Mouse (Mus musculus) midbrain, embryonic 12.5 days (tissue): ENCODE data around the gene Grm8. TPM values are rescaled to one million over a fixed set of nuclear protein-coding genes. Genes with fewer than 3 reads are reported as not detected.

Experiments used
- ATAC-seq: fragments of 200-750 bp; cut with Nextera tagmentation; 2 replicates; pipeline ENCODE4 v1.8.0; 2017; ENCODE audit warnings: low read depth, moderate TSS enrichment, moderate library complexity; ENCODE audit not compliant: low FRiP score
- H3K27ac ChIP-seq: fragments of 300-500 bp; sonication (generic); replicated peaks from 2 replicates; pipeline ENCODE4 v1.5.1; 2016; ENCODE audit warnings: mild to moderate bottlenecking
- H3K27me3 ChIP-seq: fragments of 300-500 bp; sonication (generic); 2 replicates; pipeline ENCODE4 v1.6.1; 2016; ENCODE audit warnings: mild to moderate bottlenecking
- H3K36me3 ChIP-seq: fragments of 300-500 bp; sonication (generic); 2 replicates; pipeline ENCODE4 v1.6.1; 2016
- H3K4me1 ChIP-seq: fragments of 300-500 bp; sonication (generic); 2 replicates; pipeline ENCODE4 v1.6.1; 2016
- H3K4me2 ChIP-seq: fragments of 300-500 bp; sonication (generic); replicated peaks from 2 replicates; pipeline ENCODE4 v1.6.1; 2016; ENCODE audit warnings: mild to moderate bottlenecking, moderate library complexity
- H3K4me3 ChIP-seq: fragments of 300-500 bp; sonication (generic); 2 replicates; pipeline ENCODE4 v1.5.1; 2016; ENCODE audit warnings: mild to moderate bottlenecking
- H3K9ac ChIP-seq: fragments of 300-500 bp; sonication (generic); replicated peaks from 2 replicates; pipeline ENCODE4 v1.6.1; 2016; ENCODE audit warnings: mild to moderate bottlenecking, moderate library complexity
- H3K9me3 ChIP-seq: fragments of 300-500 bp; sonication (generic); 2 replicates; pipeline ENCODE4 v1.6.1; 2016; ENCODE audit warnings: mild to moderate bottlenecking
- whole genome bisulfite sequencing: fragments of 180-500 bp; shearing (Covaris S2); methylation state at CpG from one replicate; pipeline ENCODE4 v1.1.7; 2016; 5-methylcytosine and 5-hydroxymethylcytosine counted together
- polyA plus RNA-seq: library from polyadenylated mRNA; unstranded; fragments of >200 nt; fragmentation: Nextera tagmentation; extraction: Ambion mirVana; gene quantifications from 2 replicates; pipeline ENCODE4 v1.2.1, GENCODE M21; 2016

Gene Grm8
- polyA plus RNA-seq, 1 experiment from 2014 or later = 6.4 TPM

DNA sequence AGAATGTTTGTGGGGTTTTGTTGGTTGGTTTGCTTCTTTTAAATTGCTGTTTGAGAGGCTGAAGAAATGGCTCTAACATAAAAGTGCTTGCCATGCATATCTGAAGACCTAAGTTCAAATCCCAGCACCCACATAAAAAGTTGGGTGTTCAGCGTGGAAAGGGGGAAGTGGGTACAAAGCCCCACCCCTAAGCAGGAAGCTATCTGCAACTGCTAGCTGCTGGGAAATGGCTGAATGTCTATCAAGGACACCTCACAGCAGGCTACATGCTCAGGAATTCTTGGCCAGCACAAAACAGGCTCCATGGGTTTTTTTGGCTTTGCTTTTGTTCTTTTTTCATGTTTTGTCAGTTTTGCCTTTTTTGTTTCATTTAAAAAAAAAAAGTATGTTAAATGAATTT is 20.1 kb downstream of the Grm8 start:
- Histone ChIP-seq H3K9ac (no peak overlapping the region), H3K27ac (no peak overlapping the region), H3K4me1 (no peaks in the 10 kb centered on the region), H3K4me3 (no peak overlapping the region), H3K4me2 (no peak overlapping the region), H3K27me3 (no peaks in the 10 kb centered on the region), H3K9me3 (no peaks in the 10 kb centered on the region), H3K36me3 (no peaks in the 10 kb centered on the region)
- no peak for ATAC-seq
- 81% methylated on average over 1 of the region's 1 CpGs for WGBS

DNA sequence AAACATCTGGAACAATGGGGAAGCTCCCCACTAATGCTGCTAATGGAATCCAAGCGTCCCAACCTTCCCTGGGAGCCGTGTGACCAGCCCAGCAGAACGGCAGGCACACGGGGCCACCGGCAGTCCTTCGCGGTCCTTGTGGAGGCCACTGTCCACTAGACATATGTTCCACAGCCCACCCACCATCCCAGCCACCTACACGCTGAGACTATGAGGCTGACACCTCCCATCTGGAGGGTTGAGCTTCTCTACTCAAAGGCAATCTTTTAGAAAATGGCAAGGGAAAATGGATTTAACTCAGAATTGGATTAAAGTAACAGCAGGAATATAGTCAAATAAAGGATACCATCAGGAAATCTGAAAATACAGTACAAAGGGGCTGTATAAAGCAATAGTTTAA is 23.4 kb downstream of the Grm8 start:
- Histone ChIP-seq H3K4me2 (no peak overlapping the region), H3K36me3 (no peaks in the 10 kb centered on the region), H3K27ac (no peak overlapping the region), H3K27me3 (no peaks in the 10 kb centered on the region), H3K4me3 (no peak overlapping the region), H3K4me1 (no peaks in the 10 kb centered on the region), H3K9ac (no peak overlapping the region), H3K9me3 (no peaks in the 10 kb centered on the region)
- WGBS = 84% methylated on average over 8 of the region's 8 CpGs
- ATAC-seq = no peak

GRCm38 (mm10) chr6:28102608-28103316 is 32.2 kb downstream of the Grm8 start:
- WGBS = 65% methylated on average over 9 of the region's 9 CpGs
- Histone ChIP-seq H3K36me3 (no peaks in the 10 kb centered on the region), H3K9me3 (no peaks in the 10 kb centered on the region), H3K4me1 (no peaks in the 10 kb centered on the region), H3K4me3 (no peak overlapping the region), H3K27ac (no peak overlapping the region), H3K4me2 (no peak overlapping the region), H3K9ac (no peak overlapping the region), H3K27me3 (no peaks in the 10 kb centered on the region)
- ATAC-seq = no peak

GRCm38 (mm10) chr6:28100001-28100400 is 35.0 kb downstream of the Grm8 start:
- 88% methylated on average over 3 of the region's 3 CpGs for WGBS
- Histone ChIP-seq H3K4me3 (no peak overlapping the region), H3K9me3 (no peaks in the 10 kb centered on the region), H3K27me3 (no peaks in the 10 kb centered on the region), H3K9ac (no peak overlapping the region), H3K4me1 (no peaks in the 10 kb centered on the region), H3K27ac (no peak overlapping the region), H3K36me3 (no peaks in the 10 kb centered on the region), H3K4me2 (no peak overlapping the region)
- no peak for ATAC-seq

DNA sequence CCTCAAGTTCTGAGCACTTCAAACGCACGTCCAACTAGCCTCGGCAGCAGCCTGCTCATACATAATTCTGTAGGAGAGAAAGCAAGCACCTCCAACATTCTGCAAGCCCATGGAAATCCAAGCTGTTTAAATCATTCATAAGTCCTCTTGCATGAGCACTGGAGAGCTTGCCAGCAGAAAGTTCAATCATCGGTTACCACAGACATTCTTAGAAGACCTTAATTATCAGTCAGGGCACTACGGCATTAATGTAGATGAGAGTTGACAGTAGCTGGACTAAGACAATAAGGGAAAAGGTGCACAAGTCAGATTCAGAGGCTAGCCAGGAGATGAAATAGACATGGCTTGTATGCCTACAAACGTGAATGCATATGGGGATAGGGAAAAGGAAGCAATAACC is 42.5 kb downstream of the Grm8 start:
- Histone ChIP-seq H3K9ac (no peak overlapping the region), H3K36me3 (no peaks in the 10 kb centered on the region), H3K27ac (no peak overlapping the region), H3K27me3 (no peaks in the 10 kb centered on the region), H3K4me2 (no peak overlapping the region), H3K4me3 (no peak overlapping the region), H3K4me1 (no peaks in the 10 kb centered on the region), H3K9me3 (no peaks in the 10 kb centered on the region)
- ATAC-seq = no peak
- 87% methylated on average over 6 of the region's 6 CpGs for WGBS

DNA sequence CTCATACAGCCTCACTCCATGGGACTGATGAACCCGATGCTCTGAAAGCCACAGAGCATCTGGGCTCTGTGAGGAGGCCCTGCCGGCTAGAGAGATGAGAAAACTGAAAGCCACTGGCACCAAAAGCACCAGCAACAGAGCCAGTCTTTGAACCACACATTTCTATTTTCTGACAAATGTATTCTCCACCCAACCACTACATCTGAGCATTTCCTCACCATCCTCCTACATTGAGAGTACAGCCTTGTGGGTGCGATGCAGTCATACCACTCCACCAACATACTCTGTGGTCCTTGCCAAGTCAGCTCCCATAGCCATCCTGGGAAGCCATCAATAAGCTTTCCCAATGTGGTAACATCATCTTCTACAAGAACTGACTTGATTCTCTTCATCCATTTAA is 43.1 kb downstream of the Grm8 start:
- no peak for ATAC-seq
- WGBS = 92% methylated on average over 3 of the region's 3 CpGs

DNA sequence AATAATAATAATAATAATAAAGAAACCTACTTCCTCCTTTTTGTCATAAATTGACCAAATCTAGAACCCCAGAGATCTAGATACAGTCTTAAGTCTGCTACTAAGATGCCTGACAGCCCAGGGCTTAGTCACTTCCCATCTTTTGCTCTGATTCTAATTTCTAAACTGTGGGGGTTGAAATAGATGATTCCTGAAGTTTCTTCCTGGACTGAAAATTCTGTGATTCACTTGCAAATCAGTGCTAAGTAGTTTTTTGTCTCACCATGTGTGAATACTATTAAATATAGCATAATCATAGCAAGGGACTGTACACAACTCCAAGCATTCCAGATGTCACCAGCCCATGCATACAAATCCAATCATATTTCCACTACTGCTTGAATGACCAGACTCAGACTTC is 44.0 kb downstream of the Grm8 start:
- Histone ChIP-seq H3K9me3 (no peaks in the 10 kb centered on the region), H3K27me3 (no peaks in the 10 kb centered on the region), H3K4me3 (no peak overlapping the region), H3K9ac (no peak overlapping the region), H3K36me3 (no peaks in the 10 kb centered on the region), H3K27ac (no peak overlapping the region), H3K4me2 (no peak overlapping the region), H3K4me1 (no peaks in the 10 kb centered on the region)
- no peak for ATAC-seq

More for the DNA sequence above, 43.1 kb downstream of the Grm8 start:
- no peak overlapping the region for H3K4me3 ChIP-seq
- no peak overlapping the region for H3K4me2 ChIP-seq
- H3K36me3 ChIP-seq = no peaks in the 10 kb centered on the region
- no peaks in the 10 kb centered on the region for H3K4me1 ChIP-seq
- H3K9ac ChIP-seq = no peak overlapping the region
- H3K27ac ChIP-seq = no peak overlapping the region
- no peaks in the 10 kb centered on the region for H3K9me3 ChIP-seq
- H3K27me3 ChIP-seq = no peaks in the 10 kb centered on the region

- ATAC-seq = no peak
- H3K27me3 ChIP-seq = no peaks in the 10 kb centered on the region
- no peak overlapping the region for H3K27ac ChIP-seq
- H3K4me2 ChIP-seq = no peak overlapping the region
- no peaks in the 10 kb centered on the region for H3K36me3 ChIP-seq
- H3K4me1 ChIP-seq = 0 out of 2 replicates have a peak, but pooled peaks cover 2% of the 10 kb centered on the region
- H3K9ac ChIP-seq = no peak overlapping the region
- WGBS = 89% methylated on average over 3 of the region's 3 CpGs
- H3K4me3 ChIP-seq = no peak overlapping the region
- no peaks in the 10 kb centered on the region for H3K9me3 ChIP-seq
These were observed 59.4 kb downstream of the Grm8 start for GRCm38 (mm10) chr6:28075534-28075933.

DNA sequence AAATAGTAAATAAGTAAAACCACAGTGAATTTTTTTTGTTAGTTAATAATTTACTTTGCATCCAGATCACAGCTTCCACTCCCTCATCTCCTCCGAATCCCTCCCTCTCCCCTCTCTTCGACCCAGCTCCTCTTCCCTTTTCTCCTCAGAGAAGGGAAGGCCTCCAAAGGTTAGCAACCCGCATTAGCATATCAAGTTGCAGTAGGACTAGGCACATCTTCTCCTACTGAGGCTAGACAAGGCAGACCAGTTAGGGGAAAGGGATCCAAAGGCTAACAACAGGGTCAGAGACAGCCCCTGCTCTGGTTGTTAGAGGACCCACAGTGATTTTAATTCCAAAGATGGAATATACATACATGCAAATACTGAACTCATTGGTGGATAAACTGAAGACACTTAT is 60.5 kb downstream of the Grm8 start:
- H3K4me1 ChIP-seq = 0 out of 2 replicates have a peak, but pooled peaks cover 2% of the 10 kb centered on the region
- H3K27ac ChIP-seq = no peak overlapping the region
- H3K4me2 ChIP-seq = no peak overlapping the region
- no peak for ATAC-seq
- H3K4me3 ChIP-seq = no peak overlapping the region
- H3K27me3 ChIP-seq = no peaks in the 10 kb centered on the region
- no peak overlapping the region for H3K9ac ChIP-seq
- H3K36me3 ChIP-seq = no peaks in the 10 kb centered on the region
- WGBS = 59% methylated on average over 3 of the region's 3 CpGs
- H3K9me3 ChIP-seq = no peaks in the 10 kb centered on the region

- no peak overlapping the region for H3K27ac ChIP-seq
- no peak overlapping the region for H3K4me3 ChIP-seq
- H3K27me3 ChIP-seq = no peaks in the 10 kb centered on the region
- no peaks in the 10 kb centered on the region for H3K4me1 ChIP-seq
- no peak for ATAC-seq
- WGBS = 71% methylated on average over 2 of the region's 2 CpGs
- H3K9me3 ChIP-seq = no peaks in the 10 kb centered on the region
- no peaks in the 10 kb centered on the region for H3K36me3 ChIP-seq
- no peak overlapping the region for H3K9ac ChIP-seq
- H3K4me2 ChIP-seq = no peak overlapping the region
These were observed 83.0 kb downstream of the Grm8 start for GRCm38 (mm10) chr6:28051966-28052365.

GRCm38 (mm10) chr6:28042339-28042738 is 92.6 kb downstream of the Grm8 start:
- Histone ChIP-seq H3K4me3 (no peak overlapping the region), H3K4me1 (no peaks in the 10 kb centered on the region), H3K27me3 (no peaks in the 10 kb centered on the region), H3K27ac (no peak overlapping the region), H3K36me3 (no peaks in the 10 kb centered on the region), H3K9me3 (no peaks in the 10 kb centered on the region), H3K4me2 (no peak overlapping the region), H3K9ac (no peak overlapping the region)
- ATAC-seq = no peak
- WGBS = 84% methylated on average over 3 of the region's 3 CpGs

DNA sequence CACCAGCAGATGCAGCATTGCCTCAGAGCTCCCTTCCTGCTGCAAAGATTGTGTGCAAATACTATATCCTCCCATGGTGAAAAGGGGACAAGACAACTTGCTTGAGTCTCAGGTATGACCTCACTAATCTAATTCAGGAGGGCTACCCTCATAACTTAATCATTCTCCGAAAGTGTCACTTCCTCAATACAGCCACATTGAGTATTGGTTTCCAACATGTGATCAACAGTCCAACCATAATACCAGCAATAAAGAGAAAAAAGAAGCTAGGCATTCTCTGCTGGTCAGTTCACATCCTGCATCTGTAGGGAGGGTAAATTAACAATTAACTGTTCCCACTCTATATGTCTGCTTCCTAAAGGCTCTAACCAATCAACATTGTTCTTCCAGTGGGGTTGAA is 94.2 kb downstream of the Grm8 start:
- Histone ChIP-seq H3K27ac (no peak overlapping the region), H3K4me2 (no peak overlapping the region), H3K9me3 (no peaks in the 10 kb centered on the region), H3K4me1 (no peaks in the 10 kb centered on the region), H3K27me3 (no peaks in the 10 kb centered on the region), H3K36me3 (no peaks in the 10 kb centered on the region), H3K4me3 (no peak overlapping the region), H3K9ac (no peak overlapping the region)
- 93% methylated on average over 1 of the region's 1 CpGs for WGBS
- ATAC-seq = no peak

DNA sequence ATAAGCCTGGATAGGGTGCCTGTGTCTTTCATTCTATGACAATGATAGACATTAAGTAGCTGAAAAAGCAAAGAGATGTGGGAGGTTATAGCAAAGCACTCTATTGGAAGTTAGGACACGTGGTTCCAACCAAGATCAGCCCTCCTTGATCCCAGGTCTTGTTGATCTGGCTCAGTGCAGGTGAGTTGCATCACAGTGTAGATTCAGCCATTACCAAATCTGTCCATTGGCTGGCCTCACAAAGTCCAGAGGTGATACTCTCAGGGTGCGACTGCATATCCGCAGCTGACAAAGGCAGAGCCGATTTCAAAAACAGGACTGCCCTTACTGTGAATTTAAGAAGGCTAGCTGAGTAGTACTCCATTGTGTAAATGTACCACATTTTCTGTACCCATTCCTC is 103.0 kb downstream of the Grm8 start:
- WGBS = 93% methylated on average over 4 of the region's 4 CpGs

More for the DNA sequence above, 103.0 kb downstream of the Grm8 start:
- ATAC-seq = no peak
- Histone ChIP-seq H3K27me3 (no peaks in the 10 kb centered on the region), H3K4me1 (no peaks in the 10 kb centered on the region), H3K36me3 (no peaks in the 10 kb centered on the region), H3K9ac (no peak overlapping the region), H3K27ac (no peak overlapping the region), H3K4me2 (no peak overlapping the region), H3K4me3 (no peak overlapping the region), H3K9me3 (no peaks in the 10 kb centered on the region)
